Mouse (Mus musculus) monocyte, adult 2 months (primary cell): ENCODE results near the gene Vmn2r81.
"Not testable (repeated sequence)": the region's sequence is repeated elsewhere in the genome, so short reads cannot be mapped to it uniquely, and the experiment has no call there.

Experiments used
- DNase-seq, 2 experiments: peaks; one replicate each; pipeline ENCODE4 v3.0.0; 2022; ENCODE audit warnings: low spot score in 2 of 2, low read depth in 1 of 2

Gene Vmn2r81

DNA sequence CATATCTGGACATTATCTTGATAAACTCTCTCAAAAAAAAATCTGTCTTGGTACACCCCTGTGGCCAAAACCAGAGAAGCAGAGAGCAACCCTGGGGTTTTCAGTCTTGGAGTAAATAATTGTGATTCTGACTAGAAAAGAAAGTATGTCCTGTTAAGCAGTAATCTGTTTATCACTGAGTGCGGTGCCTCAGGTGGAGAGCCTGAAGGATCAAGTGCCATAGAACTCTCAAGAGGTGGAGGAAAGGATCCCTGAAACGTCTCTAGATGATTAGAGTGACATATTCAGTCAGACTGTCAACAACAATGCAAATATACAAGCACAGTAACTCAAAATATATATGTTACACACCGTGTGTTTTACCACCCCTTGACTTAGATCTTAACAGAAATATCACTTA is at the start of gene Vmn2r81:
Gene Vmn2r81 (plus strand): TSS at position 301 of the 400 bp plus-strand sequence.
- DNase-seq = not testable (repeated sequence)

DNA sequence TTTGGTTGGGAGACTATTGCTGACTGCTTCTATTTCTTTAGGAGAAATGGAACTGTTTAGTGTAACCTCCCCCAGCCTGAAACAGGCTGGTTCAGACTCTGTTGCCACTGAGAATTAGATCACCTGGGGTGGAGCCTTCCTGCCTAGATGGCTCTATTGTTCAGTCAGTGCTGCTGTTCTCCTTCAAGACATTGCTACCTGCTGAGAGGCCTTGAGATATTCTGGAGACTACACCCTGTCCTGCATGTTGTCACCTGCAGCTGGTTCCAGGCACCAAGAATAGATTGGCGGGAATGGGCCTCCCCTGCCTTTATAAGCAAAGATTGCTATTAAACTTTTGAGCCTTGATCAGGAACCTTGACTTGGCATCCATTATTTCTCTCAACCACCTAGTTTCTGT is 47.5 kb upstream of the Vmn2r81 start:
- not testable (repeated sequence) for DNase-seq

DNA sequence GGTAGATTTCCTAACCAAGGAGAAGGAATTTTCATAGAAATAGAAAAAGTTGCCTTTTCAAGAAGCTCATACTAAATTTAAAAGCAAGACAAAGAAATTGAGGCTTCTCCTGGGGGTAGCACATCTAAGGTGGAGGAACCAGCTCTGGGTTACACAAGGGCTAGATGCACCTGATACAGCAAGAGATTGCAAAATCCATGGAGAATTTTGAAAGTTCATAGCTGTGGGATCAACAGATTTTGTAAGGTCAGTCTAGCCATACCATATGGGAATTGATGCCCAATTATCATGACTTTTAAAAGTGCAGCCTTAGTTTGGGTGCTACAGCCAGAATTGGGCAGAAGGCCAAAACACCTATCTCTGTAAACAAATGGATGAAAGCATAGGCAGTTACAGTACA is 27.1 kb upstream of the Vmn2r81 start:
- DNase-seq = no peak

DNA sequence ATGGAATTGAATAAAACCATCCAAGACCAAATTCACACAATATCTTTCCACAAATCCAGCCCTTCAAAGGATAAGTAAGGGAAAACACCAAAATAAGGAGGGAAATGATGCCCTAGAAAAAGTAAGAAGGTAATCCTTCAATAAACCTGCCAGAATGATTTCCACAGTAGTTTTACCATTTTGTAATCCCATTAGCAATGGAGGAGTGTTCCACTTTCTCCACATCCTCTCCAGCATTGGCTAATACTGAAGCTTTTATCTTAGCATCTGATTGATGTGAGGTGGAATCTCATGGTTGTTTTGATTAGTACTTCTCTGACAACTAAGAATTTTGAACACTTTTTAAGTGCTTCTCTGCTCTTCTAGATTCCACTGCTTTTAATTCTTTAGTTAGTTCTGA is 25.9 kb upstream of the Vmn2r81 start:
- DNase-seq = no peak

DNA sequence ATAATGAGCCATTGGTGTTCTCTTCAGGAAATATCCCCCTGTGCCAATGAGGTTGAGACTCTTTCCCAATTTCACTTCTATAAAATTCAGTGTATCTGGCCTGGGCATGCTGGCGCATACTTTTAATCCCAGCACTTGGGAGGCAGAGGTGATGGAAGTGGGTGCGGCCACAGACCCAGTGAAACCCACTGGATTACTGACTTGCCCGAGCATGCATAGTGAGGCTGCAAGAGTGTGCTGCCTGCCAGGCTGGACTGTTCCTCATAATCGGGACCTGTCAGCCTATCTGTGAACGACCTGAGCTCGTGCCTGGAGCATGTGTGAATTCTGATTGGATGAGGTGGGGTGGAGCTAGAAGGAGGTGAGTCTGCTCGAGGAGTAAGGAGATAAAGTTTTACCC is 25.3 kb upstream of the Vmn2r81 start:
- DNase-seq = no peak

DNA sequence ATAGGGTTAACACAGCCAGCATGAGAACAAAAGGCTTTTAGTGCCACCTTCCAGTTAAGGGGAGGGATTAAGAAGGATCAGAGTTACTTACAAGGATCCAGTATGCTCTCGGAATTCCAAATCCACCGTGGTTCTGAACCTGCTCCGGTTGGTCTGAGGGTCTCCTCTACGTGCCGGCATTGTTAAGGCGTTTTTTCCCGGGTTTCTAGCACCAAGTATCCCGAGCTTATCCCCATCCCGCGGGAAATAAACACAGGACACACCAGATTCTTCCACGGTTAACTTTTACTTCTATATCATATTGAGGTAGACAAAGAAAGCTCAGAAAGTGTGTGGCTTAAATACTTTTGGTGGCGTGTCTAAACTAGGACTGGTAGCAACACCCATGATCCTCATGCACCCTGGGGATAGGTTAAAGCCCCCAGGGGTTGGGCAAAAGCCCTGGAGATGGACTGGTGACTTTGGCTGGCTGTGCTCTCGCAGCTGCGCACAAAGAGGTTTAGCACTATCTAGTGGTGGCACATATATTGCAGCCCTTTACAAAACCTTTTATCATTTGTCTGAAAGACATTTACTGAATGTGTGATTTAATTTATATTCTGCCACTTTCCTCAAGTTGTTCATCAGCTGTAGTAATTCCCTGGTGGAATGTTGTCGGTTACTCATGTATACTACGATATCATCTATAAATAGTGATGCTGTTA is 74.7 kb downstream of the Vmn2r81 start:
- not testable (repeated sequence) for DNase-seq

DNA sequence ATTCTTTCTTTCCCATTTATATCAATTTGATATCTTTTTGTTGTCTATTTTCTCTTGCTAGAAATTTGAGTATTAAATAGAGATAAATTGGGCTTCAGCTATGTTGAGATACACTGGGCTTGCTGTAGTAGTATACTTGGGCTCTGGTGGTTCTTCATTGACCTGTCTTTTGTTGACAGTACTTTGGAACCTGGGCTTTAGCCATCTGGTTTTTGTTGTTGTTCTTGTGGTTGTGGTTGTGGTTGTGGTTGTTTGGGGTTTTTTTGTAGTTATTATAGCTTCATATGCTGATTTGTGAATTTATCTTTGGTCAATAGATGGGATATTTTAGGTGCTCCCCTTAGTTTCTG is 75.2 kb downstream of the Vmn2r81 start:
- DNase-seq = no peak
